Mouse (Mus musculus): ENCODE results near the gene Dpm3.

DNA sequence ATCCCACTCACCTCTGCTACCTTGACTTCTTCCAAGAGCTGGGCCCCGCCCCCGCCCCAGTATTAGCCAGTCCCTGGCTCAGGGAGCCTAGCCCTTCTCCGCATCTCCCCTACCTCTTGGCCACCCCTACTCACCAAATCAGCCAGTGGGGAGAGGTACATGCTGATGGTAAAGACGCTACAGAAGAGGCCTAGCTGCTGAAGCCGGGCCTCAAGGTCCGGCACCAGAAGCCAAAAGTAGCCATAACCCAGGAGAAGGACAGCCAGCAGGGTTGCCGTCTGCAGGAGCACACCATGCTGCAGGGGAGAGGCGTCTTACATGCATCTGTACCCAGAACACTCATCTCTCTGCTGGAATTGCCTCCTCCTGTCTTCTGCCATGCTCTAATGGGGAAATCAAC lies 9.8 kb downstream of the Dpm3 start:
- TF ChIP-seq CTCF (IDR thresholded peaks at IDR 0.05 in 2 of 3, conservative IDR thresholded peaks at IDR 0.05 in 1 of 3; ENCODE audit: control insufficient read depth in 1 of 3, insufficient read depth in 1 of 3, low read depth in 2 of 3, low read length in 3 of 3, poor library complexity in 1 of 3, severe bottlenecking in 1 of 3) = no peak
- TF ChIP-seq ZC3H11A (IDR thresholded peaks at IDR 0.05; ENCODE audit: low read depth, low read length) = no peak
- TF ChIP-seq TAL1 (IDR thresholded peaks at IDR 0.05; ENCODE audit: low read length) = no peak
- TF ChIP-seq MAX (IDR thresholded peaks at IDR 0.05; ENCODE audit: low read length) = no peak
- TF ChIP-seq ELF1 (IDR thresholded peaks at IDR 0.05; ENCODE audit: low read depth, low read length) = no peak
- TF ChIP-seq CHD1 (IDR thresholded peaks at IDR 0.05; ENCODE audit: low read depth, low read length) = no peak
- TF ChIP-seq CHD2 (IDR thresholded peaks at IDR 0.05; ENCODE audit: low read length) = no peak

Data from MEL (cell line).